Mouse (Mus musculus) C2C12 (cell line): ENCODE measurements around the gene Lipi.

ENCODE experiments used
- CEBPB ChIP-seq: IDR thresholded peaks from one replicate; pipeline ENCODE4 v1.6.1; 2011; ENCODE audit warnings: low read depth, mild to moderate bottlenecking, control low read depth, moderate library complexity
- CTCF ChIP-seq: IDR thresholded peaks from one replicate; pipeline ENCODE4 v1.5.1; 2011; ENCODE audit not compliant: control insufficient read depth, insufficient read depth, insufficient read length
- FOSL1 ChIP-seq: IDR thresholded peaks from one replicate; pipeline ENCODE4 v1.8.0; 2011; ENCODE audit warnings: mild to moderate bottlenecking, low read length; ENCODE audit not compliant: poor library complexity, insufficient read depth, severe bottlenecking
- MAX ChIP-seq: IDR thresholded peaks from one replicate; pipeline ENCODE4 v1.6.1; 2011; ENCODE audit warnings: mild to moderate bottlenecking, control low read depth
- MYOD1 ChIP-seq: IDR thresholded peaks from one replicate; pipeline ENCODE4 v1.6.1; 2011; ENCODE audit warnings: low read depth; ENCODE audit not compliant: control insufficient read depth, insufficient read length
- MYOG ChIP-seq: IDR thresholded peaks from one replicate; pipeline ENCODE4 v1.6.1; 2011; ENCODE audit not compliant: control insufficient read depth, insufficient read length; ENCODE audit errors: extremely low read depth
- USF1 ChIP-seq: IDR thresholded peaks from one replicate; pipeline ENCODE4 v1.6.1; 2011; ENCODE audit warnings: low read depth, mild to moderate bottlenecking, control low read depth, moderate library complexity

DNA sequence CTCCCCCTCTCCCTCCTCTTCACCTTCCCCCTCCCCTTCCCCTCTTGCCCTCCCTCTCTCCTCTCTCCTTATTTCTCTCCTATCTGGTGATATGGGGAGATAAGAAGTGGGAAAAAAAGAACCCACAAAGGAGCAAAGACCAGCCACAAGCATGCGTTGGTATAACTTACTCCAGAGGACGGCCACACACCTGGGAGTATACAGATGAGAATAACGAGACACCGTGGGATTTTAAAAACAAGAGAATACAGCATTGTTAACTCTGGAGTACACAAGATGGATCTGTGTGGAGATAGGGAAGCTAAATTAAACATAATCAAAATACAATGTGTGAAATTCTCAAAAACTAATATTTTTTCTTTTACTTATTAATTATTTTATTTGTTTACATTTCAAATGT lies 89.3 kb downstream of the Lipi start:
- TF ChIP-seq CTCF (no peak), MAX (no peak), USF1 (no peak), MYOD1 (no peak), CEBPB (no peak), MYOG (no peak), FOSL1 (no peak)
